Mouse (Mus musculus) brain, embryonic 14.5 days (tissue): ENCODE measurements around the gene Birc6. TPM values are rescaled to one million over a fixed set of nuclear protein-coding genes. Genes with fewer than 3 reads are reported as not detected.

Experiments used
- DNase-seq: peaks from one replicate; pipeline ENCODE4 v3.0.0-alpha.2; 2011; ENCODE audit warnings: low read depth
- CTCF ChIP-seq: fragments of 200-500 bp; IDR thresholded peaks from 2 replicates; pipeline ENCODE4 v1.5.1; 2012; ENCODE audit warnings: inconsistent platforms, mild to moderate bottlenecking, moderate library complexity, borderline replicate concordance; ENCODE audit not compliant: insufficient read depth, insufficient read length; ENCODE audit errors: extremely low read depth
- POLR2A ChIP-seq: fragments of 200-500 bp; IDR thresholded peaks from 2 replicates; pipeline ENCODE4 v1.6.1; 2012; ENCODE audit warnings: mild to moderate bottlenecking, inconsistent platforms, borderline replicate concordance; ENCODE audit not compliant: poor library complexity, insufficient read depth, insufficient read length, severe bottlenecking; ENCODE audit errors: extremely low read depth
- polyA plus RNA-seq: library from polyadenylated mRNA; depleted of rRNA; stranded (reverse); fragments of >200 nt; gene quantifications from 2 replicates; pipeline ENCODE4 v1.2.3, GENCODE M21; 2012

Gene Birc6
- polyA plus RNA-seq, 1 experiment: 123 TPM

GRCm38 (mm10) chr17:74522797-74523723 is 5.0 kb upstream of the Birc6 start:
- DNase-seq: no peak

DNA sequence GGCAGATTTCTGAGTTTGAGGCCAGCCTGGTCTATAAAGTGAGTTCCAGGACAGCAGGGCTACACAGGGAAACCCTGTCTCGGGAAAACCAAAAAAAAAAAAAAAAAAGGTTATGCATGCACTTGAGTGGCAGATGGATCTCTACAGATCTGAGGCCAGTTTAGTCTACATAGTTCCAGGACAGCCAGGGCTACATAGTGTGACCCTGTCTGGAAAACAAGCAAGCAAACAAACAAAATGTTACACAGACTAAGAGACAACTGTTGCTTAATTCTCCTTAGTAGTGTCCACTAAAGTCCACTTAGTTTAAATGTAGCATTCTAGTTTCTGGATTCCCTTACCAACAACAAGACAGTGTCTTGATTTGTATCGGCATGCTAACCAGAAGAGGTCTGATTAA is 2.0 kb upstream of the Birc6 start:
- no peak for DNase-seq
- TF ChIP-seq POLR2A (no peak), CTCF (no peak)

More at GRCm38 (mm10) chr17:74522797-74523723, 5.0 kb upstream of the Birc6 start:
- TF ChIP-seq CTCF (no peak), POLR2A (no peak)

- TF ChIP-seq POLR2A: no peak
- no peak for TF ChIP-seq CTCF
- peak; percentile 9 for DNase-seq
Measured at GRCm38 (mm10) chr17:74526806-74527653, 1.1 kb upstream of the Birc6 start.

DNA sequence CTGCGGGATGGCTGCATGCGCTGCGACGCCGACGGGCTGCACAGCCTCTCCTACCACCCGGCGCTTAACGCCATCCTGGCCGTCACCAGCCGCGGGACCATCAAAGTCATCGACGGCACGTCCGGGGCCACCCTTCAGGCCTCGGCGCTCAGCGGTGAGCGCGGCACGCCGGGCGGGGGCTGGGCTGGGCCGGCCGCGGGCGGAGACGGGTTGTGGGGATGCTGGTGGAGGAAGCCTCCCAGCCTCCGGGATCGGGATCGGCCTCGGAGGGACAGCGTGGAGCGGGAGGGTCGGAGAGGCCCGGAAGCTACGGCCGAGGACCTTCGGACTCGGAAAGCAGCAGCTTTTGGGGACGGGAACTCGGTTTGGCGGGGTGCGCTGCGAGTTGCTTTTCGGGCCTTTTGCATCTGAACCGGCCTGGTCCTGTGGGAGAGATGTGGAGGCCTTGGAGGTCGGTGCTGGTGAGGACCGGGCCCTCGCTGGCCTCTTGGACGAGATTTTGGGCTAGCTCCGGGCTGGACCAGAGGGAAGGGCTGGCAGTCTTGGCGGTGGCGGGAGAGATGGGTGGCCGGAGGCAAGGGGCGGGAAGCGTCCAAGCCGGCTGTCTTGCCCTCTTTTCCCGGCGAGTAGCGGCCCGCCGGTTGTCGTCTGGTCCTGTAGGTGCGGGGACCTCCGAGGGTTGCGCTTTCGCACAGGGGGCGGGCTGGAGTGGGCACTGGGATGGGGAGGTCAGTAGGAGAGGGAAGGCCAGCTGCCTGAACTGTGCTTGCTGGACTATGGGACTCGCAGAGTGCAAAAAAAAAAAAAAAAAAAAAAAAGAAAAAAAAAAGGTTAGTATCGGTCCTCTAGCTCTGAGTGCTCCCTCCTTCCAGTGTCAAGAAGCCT is 795 bp downstream of the Birc6 start:
- TF ChIP-seq CTCF (no peak), POLR2A (no peak)
- DNase-seq: no peak

DNA sequence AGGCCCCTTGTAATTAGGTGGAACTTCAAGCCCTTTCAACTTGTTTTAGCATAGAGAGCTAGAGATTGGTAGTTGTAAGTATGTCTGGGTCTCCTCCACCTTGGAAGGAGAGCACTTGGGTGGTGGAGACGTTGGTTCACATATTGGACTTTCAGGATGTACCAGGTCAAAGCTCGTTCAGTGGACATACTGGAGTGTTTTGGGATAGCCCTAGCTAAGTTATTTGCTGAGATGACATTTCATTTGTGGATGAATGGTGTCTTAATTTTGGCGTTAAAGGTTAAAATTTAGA is 1.4 kb downstream of the Birc6 start:
- TF ChIP-seq POLR2A (no peak), CTCF (no peak)
- DNase-seq: no peak

- TF ChIP-seq CTCF: no peak
- no peak for TF ChIP-seq POLR2A
- no peak for DNase-seq
Measured at GRCm38 (mm10) chr17:74534971-74535370, 6.9 kb downstream of the Birc6 start.

GRCm38 (mm10) chr17:74537526-74537925 is 9.4 kb downstream of the Birc6 start:
- TF ChIP-seq CTCF (no peak), POLR2A (no peak)
- DNase-seq: no peak

GRCm38 (mm10) chr17:74543615-74544014 is 15.5 kb downstream of the Birc6 start:
- DNase-seq: no peak
- TF ChIP-seq CTCF: no peak
- no peak for TF ChIP-seq POLR2A

DNA sequence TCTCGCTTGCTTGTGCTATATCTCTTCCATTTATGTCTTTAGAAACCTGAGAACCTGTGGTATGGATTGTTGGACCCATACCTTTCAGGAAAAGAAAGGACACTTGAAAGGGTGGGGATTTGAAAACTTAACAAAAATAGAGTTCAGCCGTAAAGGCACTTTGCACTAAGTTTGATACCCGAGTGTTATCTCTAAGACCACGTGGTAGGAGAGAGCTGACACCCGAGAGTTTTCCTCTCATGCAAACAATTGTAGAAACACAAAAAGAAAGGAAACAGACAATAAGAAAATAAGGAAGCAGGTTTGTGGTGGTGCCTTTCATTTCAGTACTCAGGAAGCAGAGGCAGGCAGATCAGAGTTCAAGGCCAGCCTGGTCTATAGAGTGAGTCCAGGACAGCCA is 26.0 kb downstream of the Birc6 start:
- TF ChIP-seq CTCF: no peak
- TF ChIP-seq POLR2A: no peak
- no peak for DNase-seq

DNA sequence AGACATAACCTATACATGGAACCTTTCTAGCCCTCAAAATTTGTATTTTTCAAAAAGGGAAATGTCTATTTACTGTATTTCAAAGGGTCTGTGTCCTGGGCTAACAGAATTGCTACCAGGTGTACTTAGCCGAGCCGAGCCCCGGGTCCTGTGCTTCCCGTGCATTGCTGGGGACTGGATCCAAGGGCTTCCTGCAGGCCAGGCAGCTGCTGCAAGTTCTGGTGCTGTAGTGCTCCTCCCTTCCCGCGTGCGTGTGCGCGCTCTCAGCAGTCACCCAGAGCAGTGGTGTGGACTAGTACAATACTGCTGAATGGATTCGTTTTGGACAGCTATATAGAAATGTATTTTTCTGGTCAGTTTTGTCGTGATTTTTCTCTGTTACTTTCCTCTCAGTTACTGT is 31.8 kb downstream of the Birc6 start:
- no peak for DNase-seq
- no peak for TF ChIP-seq CTCF
- TF ChIP-seq POLR2A: no peak

GRCm38 (mm10) chr17:74564151-74564550 is 36.1 kb downstream of the Birc6 start:
- no peak for DNase-seq
- no peak for TF ChIP-seq POLR2A
- no peak for TF ChIP-seq CTCF

DNA sequence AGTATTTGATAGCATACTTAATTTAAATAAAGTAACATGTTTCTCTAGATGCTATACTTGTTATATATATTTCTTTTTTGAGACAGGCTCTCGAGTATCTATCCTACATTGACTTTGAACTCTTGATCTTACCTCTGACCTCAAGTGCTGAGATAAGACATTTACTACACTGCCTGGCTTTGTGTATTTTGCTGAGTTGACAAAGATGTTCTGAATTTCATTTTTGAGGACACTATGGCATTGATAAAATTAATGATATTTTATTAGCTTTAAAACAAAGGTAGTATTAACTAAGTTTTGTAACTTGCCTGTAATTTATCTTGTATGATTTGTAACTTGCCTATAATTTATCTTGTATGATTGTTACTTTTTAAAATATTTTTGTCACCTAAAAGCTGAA is 41.1 kb downstream of the Birc6 start:
- TF ChIP-seq CTCF (no peak), POLR2A (no peak)
- no peak for DNase-seq

- DNase-seq: no peak
- no peak for TF ChIP-seq POLR2A
- TF ChIP-seq CTCF: no peak
Measured at GRCm38 (mm10) chr17:74570585-74570984, 42.5 kb downstream of the Birc6 start.

- TF ChIP-seq POLR2A (no peak), CTCF (no peak)
- no peak for DNase-seq
Measured at GRCm38 (mm10) chr17:74577173-74577572, 49.1 kb downstream of the Birc6 start.
